Mouse (Mus musculus) lung, postnatal 10 days (tissue): Measurements from ENCODE around the gene Gm4869.

Source experiments
- DNase-seq: peaks from one replicate; pipeline ENCODE4 v3.0.0; 2021

The Gm4869 gene

GRCm38 (mm10) chr5:140538111-140538683 is 92.8 kb downstream of the Gm4869 start:
- DNase-seq, result no peak

- peak; percentile 89 for DNase-seq
Observed at GRCm38 (mm10) chr5:140540106-140540505, 94.7 kb downstream of the Gm4869 start.

- peak; percentile 50 for DNase-seq
Observed at GRCm38 (mm10) chr5:140542811-140543575, 97.5 kb downstream of the Gm4869 start.
